Mouse (Mus musculus): ENCODE results near the gene Gm6034. TPM values are rescaled to one million over a fixed set of nuclear protein-coding genes. Genes with fewer than 3 reads are reported as not detected.

The Gm6034 gene
- not detected in 2 replicates for polyA plus RNA-seq (2015; fragmentation: Nextera tagmentation; extraction: Ambion mirVana)

GRCm38 (mm10) chr17:36042610-36043169, at the start of gene Gm6034, which contains the start of gene H2-T22:
Gene Gm6034 (plus strand): TSS chr17:36042961.
Gene H2-T22 (minus strand): TSS chr17:36042747.

GRCm38 (mm10) chr17:36020191-36021073, 22.3 kb upstream of the Gm6034 start, which contains the start of gene H2-T24:
Gene H2-T24 (minus strand): TSS chr17:36020560.

GRCm38 (mm10) chr17:36032351-36032875, 10.3 kb upstream of the Gm6034 start, which contains the start of gene H2-T23:
Gene H2-T23 (minus strand): TSS chr17:36032855.

GRCm38 (mm10) chr17:36058362-36058761, 15.6 kb downstream of the Gm6034 start, which contains the start of gene Gm11127:
Gene Gm11127 (minus strand): TSS chr17:36058371.

Other genes with a start within 250 kb of the Gm6034 start
- 22.9 and 31.0 TPM in 2 replicates for gene Ier3, start 221.3 kb upstream of the Gm6034 start, polyA plus RNA-seq (2015; fragmentation: Nextera tagmentation; extraction: Ambion mirVana)
- gene Flot1, start 219.7 kb upstream of the Gm6034 start, polyA plus RNA-seq (2015; fragmentation: Nextera tagmentation; extraction: Ambion mirVana): 82.1 and 88.2 TPM in 2 replicates
- gene Tubb5, start 204.7 kb upstream of the Gm6034 start, polyA plus RNA-seq (2015; fragmentation: Nextera tagmentation; extraction: Ambion mirVana): 314 and 519 TPM in 2 replicates
- 3.0 and 4.6 TPM in 2 replicates for gene Mdc1, start 201.4 kb upstream of the Gm6034 start, polyA plus RNA-seq (2015; fragmentation: Nextera tagmentation; extraction: Ambion mirVana)
- gene Nrm, start 181.6 kb upstream of the Gm6034 start, polyA plus RNA-seq (2015; fragmentation: Nextera tagmentation; extraction: Ambion mirVana): 19.3 and 27.9 TPM in 2 replicates
- 22.2 and 26.9 TPM in 2 replicates for gene Ppp1r18, start 177.4 kb upstream of the Gm6034 start, polyA plus RNA-seq (2015; fragmentation: Nextera tagmentation; extraction: Ambion mirVana)
- 16.3 and 22.6 TPM in 2 replicates for gene Dhx16, start 163.1 kb upstream of the Gm6034 start, polyA plus RNA-seq (2015; fragmentation: Nextera tagmentation; extraction: Ambion mirVana)
- gene 2310061I04Rik, start 145.5 kb upstream of the Gm6034 start, polyA plus RNA-seq (2015; fragmentation: Nextera tagmentation; extraction: Ambion mirVana): 13.8 and 19.1 TPM in 2 replicates
- gene Atat1, start 132.9 kb upstream of the Gm6034 start, polyA plus RNA-seq (2015; fragmentation: Nextera tagmentation; extraction: Ambion mirVana): 33.6 and 43.3 TPM in 2 replicates
- gene Mrps18b, start 126.6 kb upstream of the Gm6034 start, polyA plus RNA-seq (2015; fragmentation: Nextera tagmentation; extraction: Ambion mirVana): 48.8 and 78.3 TPM in 2 replicates
- gene Ppp1r10, start 126.5 kb upstream of the Gm6034 start, polyA plus RNA-seq (2015; fragmentation: Nextera tagmentation; extraction: Ambion mirVana): 14.8 and 22.8 TPM in 2 replicates
- 50.8 and 70.0 TPM in 2 replicates for gene Abcf1, start 73.2 kb upstream of the Gm6034 start, polyA plus RNA-seq (2015; fragmentation: Nextera tagmentation; extraction: Ambion mirVana)
- 32.3 and 38.9 TPM in 2 replicates for gene Gnl1, start 63.1 kb upstream of the Gm6034 start, polyA plus RNA-seq (2015; fragmentation: Nextera tagmentation; extraction: Ambion mirVana)
- gene Prr3, start 62.7 kb upstream of the Gm6034 start, polyA plus RNA-seq (2015; fragmentation: Nextera tagmentation; extraction: Ambion mirVana): 19.0 and 23.8 TPM in 2 replicates
- gene H2-T24, start 22.4 kb upstream of the Gm6034 start, polyA plus RNA-seq (2015; fragmentation: Nextera tagmentation; extraction: Ambion mirVana): 2.0 and 2.2 TPM in 2 replicates
- 47.7 and 51.8 TPM in 2 replicates for gene H2-T23, start 10.1 kb upstream of the Gm6034 start, polyA plus RNA-seq (2015; fragmentation: Nextera tagmentation; extraction: Ambion mirVana)
- 27.9 and 31.3 TPM in 2 replicates for gene H2-T22, start 214 bp upstream of the Gm6034 start, polyA plus RNA-seq (2015; fragmentation: Nextera tagmentation; extraction: Ambion mirVana)
- gene Gm11127, start 15.4 kb downstream of the Gm6034 start, polyA plus RNA-seq (2015; fragmentation: Nextera tagmentation; extraction: Ambion mirVana): 0.47 TPM in 1 of 2 replicates, not detected in the other
- gene Gm19684, start 78.7 kb downstream of the Gm6034 start, polyA plus RNA-seq (2015; fragmentation: Nextera tagmentation; extraction: Ambion mirVana): not detected in 2 replicates
- gene Gm7030, start 86.5 kb downstream of the Gm6034 start, polyA plus RNA-seq (2015; fragmentation: Nextera tagmentation; extraction: Ambion mirVana): not detected in 2 replicates
- 0.16 TPM in 1 of 2 replicates, not detected in the other for gene Gm8909, start 125.6 kb downstream of the Gm6034 start, polyA plus RNA-seq (2015; fragmentation: Nextera tagmentation; extraction: Ambion mirVana)
- gene H2-T3, start 147.3 kb downstream of the Gm6034 start, polyA plus RNA-seq (2015; fragmentation: Nextera tagmentation; extraction: Ambion mirVana): 0.08 TPM in 1 of 2 replicates, not detected in the other
- gene Rpp21, start 215.1 kb downstream of the Gm6034 start, polyA plus RNA-seq (2015; fragmentation: Nextera tagmentation; extraction: Ambion mirVana): 117 and 125 TPM in 2 replicates
- 9.3 and 9.9 TPM in 2 replicates for gene Trim39, start 229.3 kb downstream of the Gm6034 start, polyA plus RNA-seq (2015; fragmentation: Nextera tagmentation; extraction: Ambion mirVana)
- not detected in 2 replicates for gene H2-M10.2, start 243.5 kb downstream of the Gm6034 start, polyA plus RNA-seq (2015; fragmentation: Nextera tagmentation; extraction: Ambion mirVana)